Mouse (Mus musculus) liver, embryonic 14.5 days (tissue): Measurements from ENCODE around the gene Prkcq.

Experiments used
- CTCF ChIP-seq: IDR thresholded peaks from 2 replicates; pipeline ENCODE4 v1.5.1; 2016; ENCODE audit warnings: antibody characterized with exemption, low read depth, control low read depth
- EP300 ChIP-seq: IDR thresholded peaks from 2 replicates; pipeline ENCODE4 v1.6.1; 2016; ENCODE audit warnings: antibody characterized with exemption, low read depth

DNA sequence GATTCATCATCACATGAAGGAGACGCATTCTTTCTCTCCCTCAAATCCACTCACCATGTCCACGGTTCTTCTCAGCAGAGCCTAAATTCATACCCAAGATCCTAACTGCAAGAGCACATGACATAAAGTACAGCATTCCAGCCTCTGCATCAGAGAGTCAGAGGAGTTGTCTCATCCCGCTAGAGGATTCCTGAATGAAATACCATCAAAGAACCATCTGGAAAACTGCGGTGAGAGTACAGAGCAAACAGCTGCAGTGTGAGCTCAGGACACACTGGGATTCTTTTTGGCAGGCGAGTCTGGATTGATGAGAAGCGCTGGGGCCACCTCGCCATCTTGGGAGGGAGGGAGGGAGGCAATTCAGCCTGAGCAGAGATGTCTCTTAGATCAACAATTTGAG lies 20.9 kb upstream of the Prkcq start:
- TF ChIP-seq EP300 (no peak), CTCF (no peak)
